Mouse (Mus musculus) intestine, embryonic 16.5 days (tissue): ENCODE measurements at regions not wholly inside any gene's neighbourhood (a gene's known extent, or its start where the extent isn't known, plus 50 kb on each side); places are given as distances from the start of the nearest gene placed in this dataset.

Source experiments
- ATAC-seq: fragments of 200-750 bp; cut with Nextera tagmentation; 2 replicates; pipeline ENCODE4 v1.8.0; 2017; ENCODE audit warnings: moderate TSS enrichment, moderate library complexity
- H3K27ac ChIP-seq: fragments of 300-500 bp; sonication (generic); 2 replicates; pipeline ENCODE4 v1.5.1; 2014; ENCODE audit warnings: mild to moderate bottlenecking, low read length
- H3K27me3 ChIP-seq: fragments of 300-500 bp; sonication (generic); replicated peaks from 2 replicates; pipeline ENCODE4 v1.6.1; 2014; ENCODE audit warnings: low read length, control low read depth, mixed read lengths; ENCODE audit not compliant: control insufficient read depth, insufficient read depth
- H3K36me3 ChIP-seq: fragments of 300-500 bp; sonication (generic); 2 replicates; pipeline ENCODE4 v1.6.1; 2014; ENCODE audit warnings: low read length, control low read depth; ENCODE audit not compliant: control insufficient read depth, insufficient read depth
- H3K4me1 ChIP-seq: fragments of 300-500 bp; sonication (generic); 2 replicates; pipeline ENCODE4 v1.6.1; 2014; ENCODE audit warnings: low read length, control low read depth, mixed read lengths; ENCODE audit not compliant: control insufficient read depth, insufficient read depth
- H3K4me2 ChIP-seq: fragments of 300-500 bp; sonication (generic); 2 replicates; pipeline ENCODE4 v1.6.1; 2014; ENCODE audit warnings: low read depth, low read length, control low read depth
- H3K4me3 ChIP-seq: fragments of 300-500 bp; sonication (generic); 2 replicates; pipeline ENCODE4 v1.5.1; 2014; ENCODE audit warnings: mild to moderate bottlenecking, low read length
- H3K9ac ChIP-seq: fragments of 300-500 bp; sonication (generic); 2 replicates; pipeline ENCODE4 v1.6.1; 2014; ENCODE audit warnings: low read depth, low read length
- H3K9me3 ChIP-seq: fragments of 300-500 bp; sonication (generic); 2 replicates; pipeline ENCODE4 v1.6.1; 2016; ENCODE audit warnings: low read length, control low read depth; ENCODE audit not compliant: control insufficient read depth
- WGBS: fragments of 180-500 bp; shearing (Covaris S2); extraction: QIAGEN DNeasy Blood & Tissue Kit; methylation state at CpG from one replicate; pipeline ENCODE4 v1.1.7; 2014; 5-methylcytosine and 5-hydroxymethylcytosine counted together

DNA sequence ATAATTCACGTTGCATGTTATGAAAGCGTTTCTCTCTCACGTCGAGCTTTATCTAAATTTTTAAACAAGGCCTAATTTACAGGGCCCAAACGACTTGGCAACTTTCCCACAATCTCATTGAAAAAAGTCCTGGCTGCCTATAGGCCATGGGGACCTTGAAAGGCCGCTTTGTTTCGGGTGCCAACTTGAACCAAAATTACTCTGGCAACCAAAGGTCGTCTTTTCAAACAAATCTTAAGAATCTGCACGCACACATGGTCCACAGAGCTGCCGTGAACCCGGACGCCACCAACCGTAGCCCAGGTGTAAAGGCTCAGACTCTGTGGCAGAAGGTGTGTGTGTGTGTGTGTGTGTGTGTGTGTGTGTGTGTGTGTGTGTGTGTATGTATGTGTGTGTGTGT is 210.5 kb upstream of the Kazn start:
- WGBS = 52% methylated on average over 13 of the region's 13 CpGs
- no peaks in the 10 kb centered on the region for H3K9me3 ChIP-seq
- ATAC-seq = no peak
- H3K4me1 ChIP-seq = no peaks in the 10 kb centered on the region
- H3K36me3 ChIP-seq = no peaks in the 10 kb centered on the region
- H3K27ac ChIP-seq = no peak overlapping the region
- H3K4me2 ChIP-seq = no peak overlapping the region
- H3K4me3 ChIP-seq = no peak overlapping the region
- H3K27me3 ChIP-seq = no peaks in the 10 kb centered on the region
- H3K9ac ChIP-seq = no peak overlapping the region

DNA sequence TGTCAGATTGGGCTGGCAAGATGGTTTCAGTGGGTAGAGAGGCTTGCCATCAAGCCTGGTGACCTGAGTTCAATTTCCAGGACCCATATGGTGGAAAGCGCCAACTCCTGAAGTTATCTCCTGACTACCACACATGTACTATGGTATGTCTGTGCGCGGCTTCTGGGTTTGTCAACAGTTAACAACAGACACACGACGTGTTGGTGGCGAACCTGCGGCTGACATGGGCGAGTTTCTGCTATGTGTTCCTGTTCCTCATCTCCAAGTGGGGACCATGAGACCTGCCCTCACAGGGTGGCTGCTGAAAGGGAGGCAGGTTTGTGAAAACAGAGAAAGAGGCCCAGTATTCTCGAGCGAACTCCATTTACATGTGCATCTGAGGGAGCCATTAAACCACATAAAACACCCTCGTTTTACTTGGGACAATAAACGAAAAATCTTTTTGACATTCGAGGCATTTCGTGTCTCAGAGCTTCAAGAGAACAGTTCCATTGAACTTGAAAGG is 210.0 kb upstream of the Kazn start:
- no peaks in the 10 kb centered on the region for H3K9me3 ChIP-seq
- H3K4me2 ChIP-seq = no peak overlapping the region
- 72% methylated on average over 14 of the region's 14 CpGs for WGBS
- no peaks in the 10 kb centered on the region for H3K36me3 ChIP-seq
- ATAC-seq = no peak
- H3K4me3 ChIP-seq = no peak overlapping the region
- H3K27me3 ChIP-seq = no peaks in the 10 kb centered on the region
- no peak overlapping the region for H3K9ac ChIP-seq
- H3K27ac ChIP-seq = no peak overlapping the region
- no peaks in the 10 kb centered on the region for H3K4me1 ChIP-seq

- H3K9ac ChIP-seq = no peak overlapping the region
- no peak overlapping the region for H3K4me2 ChIP-seq
- 48% methylated on average over 7 of the region's 7 CpGs for WGBS
- H3K27ac ChIP-seq = no peak overlapping the region
- 0 out of 2 replicates have a peak, but pooled peaks have one; percentile 28 for ATAC-seq
- H3K27me3 ChIP-seq = no peaks in the 10 kb centered on the region
- H3K9me3 ChIP-seq = no peaks in the 10 kb centered on the region
- no peaks in the 10 kb centered on the region for H3K36me3 ChIP-seq
- no peaks in the 10 kb centered on the region for H3K4me1 ChIP-seq
- H3K4me3 ChIP-seq = no peak overlapping the region
Measured at GRCm38 (mm10) chr4:142447529-142447928, 208.3 kb upstream of the Kazn start.

DNA sequence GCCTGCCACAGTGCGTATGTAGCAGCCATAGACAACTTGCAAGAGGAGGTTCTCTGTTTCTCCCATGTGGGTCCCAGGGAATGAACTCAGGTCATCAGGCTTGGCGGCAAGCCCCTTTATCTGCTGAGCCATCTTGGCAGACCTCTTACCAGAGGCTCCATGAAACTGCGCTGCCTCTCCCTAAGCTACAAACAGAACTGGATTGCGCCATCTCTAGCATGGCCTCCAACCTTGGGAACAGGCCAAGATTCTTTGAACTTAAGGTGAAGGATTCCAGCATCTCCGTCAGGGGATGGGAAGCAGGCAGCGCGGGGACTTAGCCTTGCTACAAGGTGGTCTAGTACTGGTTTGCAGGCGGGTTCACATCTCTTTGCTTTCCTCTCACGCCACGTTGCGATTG is 201.8 kb upstream of the Kazn start:
- H3K27ac ChIP-seq = no peak overlapping the region
- no peaks in the 10 kb centered on the region for H3K36me3 ChIP-seq
- H3K9ac ChIP-seq = no peak overlapping the region
- no peak overlapping the region for H3K4me2 ChIP-seq
- 78% methylated on average over 11 of the region's 11 CpGs for WGBS
- H3K4me3 ChIP-seq = no peak overlapping the region
- no peaks in the 10 kb centered on the region for H3K4me1 ChIP-seq
- no peak for ATAC-seq
- H3K27me3 ChIP-seq = no peaks in the 10 kb centered on the region
- no peaks in the 10 kb centered on the region for H3K9me3 ChIP-seq

DNA sequence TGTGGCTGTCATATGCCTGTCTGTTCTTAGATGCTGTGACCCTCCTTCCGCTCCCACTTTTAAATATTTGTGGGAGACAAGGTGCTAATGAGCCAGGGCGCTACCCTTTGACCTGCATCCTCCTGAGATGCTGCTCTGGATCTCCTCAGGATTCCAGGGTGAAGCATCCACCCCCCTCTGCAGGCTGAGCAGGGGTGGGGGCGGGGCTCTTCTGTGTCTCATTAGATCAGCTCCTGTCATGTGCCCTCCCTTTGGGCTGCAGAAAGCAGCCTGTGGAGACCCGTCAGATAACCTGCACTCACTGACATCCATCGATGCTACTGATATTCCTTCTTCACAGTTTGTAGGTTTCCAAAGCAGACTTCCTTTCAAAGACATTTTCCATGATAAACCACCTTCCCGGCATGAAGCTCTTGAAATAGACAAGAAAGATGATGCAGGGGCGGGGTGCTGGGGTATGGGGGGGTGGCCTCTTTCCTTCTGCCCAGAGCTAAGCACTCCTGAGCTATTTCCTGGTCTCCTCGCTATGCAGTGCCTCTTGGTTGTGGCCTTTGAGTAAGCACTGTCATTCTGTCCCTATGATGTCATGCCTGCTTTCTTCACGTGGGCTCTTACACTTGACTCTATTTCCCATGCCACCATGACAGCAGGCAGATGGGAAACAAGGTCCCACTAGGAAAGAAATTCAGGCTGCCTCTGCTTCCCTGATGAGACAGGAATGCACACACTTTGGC is 200.4 kb upstream of the Kazn start:
- Histone ChIP-seq H3K27me3 (no peaks in the 10 kb centered on the region), H3K27ac (no peak overlapping the region), H3K4me2 (no peak overlapping the region), H3K36me3 (no peaks in the 10 kb centered on the region), H3K4me1 (no peaks in the 10 kb centered on the region), H3K9me3 (no peaks in the 10 kb centered on the region), H3K9ac (no peak overlapping the region), H3K4me3 (no peak overlapping the region)
- no peak for ATAC-seq
- WGBS = 48% methylated on average over 9 of the region's 9 CpGs

DNA sequence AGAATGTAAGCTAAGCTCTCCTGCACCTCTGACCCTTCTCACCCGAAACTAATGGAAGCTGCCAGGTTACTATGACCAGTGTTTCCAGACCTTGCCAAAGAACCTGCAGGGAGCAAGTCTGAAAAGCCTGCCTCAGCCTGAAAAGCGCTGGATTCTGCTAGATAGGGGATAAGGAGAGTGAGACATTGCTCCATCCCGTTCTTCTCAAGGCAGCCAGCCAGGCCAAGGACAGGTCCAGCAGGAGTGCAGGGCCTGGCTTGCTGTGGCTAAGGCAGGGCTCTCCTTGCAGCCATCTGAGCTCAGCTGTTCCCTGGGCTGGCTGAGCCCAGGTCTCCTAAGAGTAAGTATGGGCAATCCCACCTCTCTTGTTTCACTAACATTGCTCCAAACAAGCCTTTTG is 185.4 kb upstream of the Kazn start:
- no peaks in the 10 kb centered on the region for H3K4me1 ChIP-seq
- no peak overlapping the region for H3K4me2 ChIP-seq
- no peaks in the 10 kb centered on the region for H3K27me3 ChIP-seq
- no peaks in the 10 kb centered on the region for H3K9me3 ChIP-seq
- no peak for ATAC-seq
- no peak overlapping the region for H3K27ac ChIP-seq
- no peak overlapping the region for H3K9ac ChIP-seq
- WGBS = 76% methylated on average over 3 of the region's 3 CpGs
- H3K4me3 ChIP-seq = no peak overlapping the region
- no peaks in the 10 kb centered on the region for H3K36me3 ChIP-seq

DNA sequence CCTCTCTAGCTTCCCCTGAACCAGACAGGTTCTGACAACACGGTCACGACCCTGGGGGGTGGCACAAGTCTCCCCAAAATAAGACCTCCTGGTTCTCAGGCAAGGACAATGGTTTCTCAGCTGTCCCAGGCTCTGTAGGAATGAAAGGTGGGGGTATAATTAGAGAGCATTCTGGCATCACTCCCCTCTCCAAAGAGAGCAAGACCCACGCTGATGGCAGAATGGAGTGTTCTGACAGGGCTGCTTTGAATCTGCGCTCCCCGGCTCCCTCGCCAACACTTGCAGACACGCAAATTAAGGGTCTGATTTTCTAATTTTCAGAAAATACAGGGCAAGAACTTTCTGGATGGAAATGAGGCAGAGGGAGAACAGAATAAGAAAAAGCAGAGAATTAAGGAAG is 181.2 kb upstream of the Kazn start:
- H3K9me3 ChIP-seq = no peaks in the 10 kb centered on the region
- no peak overlapping the region for H3K9ac ChIP-seq
- WGBS = 84% methylated on average over 7 of the region's 7 CpGs
- no peak overlapping the region for H3K27ac ChIP-seq
- no peaks in the 10 kb centered on the region for H3K27me3 ChIP-seq
- H3K4me2 ChIP-seq = no peak overlapping the region
- no peak for ATAC-seq
- no peaks in the 10 kb centered on the region for H3K36me3 ChIP-seq
- H3K4me3 ChIP-seq = no peak overlapping the region
- no peaks in the 10 kb centered on the region for H3K4me1 ChIP-seq

DNA sequence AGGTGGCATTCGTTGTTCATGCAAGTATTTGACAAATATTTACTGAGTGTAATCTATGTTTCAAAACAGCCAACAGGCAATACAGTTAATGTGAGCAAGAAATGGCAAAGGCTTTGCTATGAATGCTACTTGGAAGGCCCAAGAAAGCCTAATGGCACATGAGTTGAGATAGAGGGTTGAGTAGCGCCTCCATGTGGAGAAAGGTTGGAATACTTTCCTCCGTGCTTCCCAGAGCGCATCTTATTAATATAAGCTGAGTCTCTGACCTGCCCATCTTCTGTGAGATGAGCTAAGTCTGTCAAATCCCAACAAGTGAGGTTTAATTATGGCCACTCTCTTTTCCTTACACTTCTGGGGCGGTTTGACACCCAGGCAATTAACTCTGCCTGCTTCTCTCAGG is 175.7 kb upstream of the Kazn start:
- 73% methylated on average over 5 of the region's 5 CpGs for WGBS
- Histone ChIP-seq H3K27ac (no peak overlapping the region), H3K4me2 (no peak overlapping the region), H3K4me1 (peaks cover 3% of the 10 kb centered on the region; the same call in 1 of the 2 replicates), H3K4me3 (no peak overlapping the region), H3K9me3 (no peaks in the 10 kb centered on the region), H3K27me3 (no peaks in the 10 kb centered on the region), H3K9ac (no peak overlapping the region), H3K36me3 (no peaks in the 10 kb centered on the region)
- no peak for ATAC-seq

- peaks cover 3% of the 10 kb centered on the region; the same call in 1 of the 2 replicates for H3K4me1 ChIP-seq
- no peak for ATAC-seq
- H3K27me3 ChIP-seq = no peaks in the 10 kb centered on the region
- WGBS = 92% methylated on average over 5 of the region's 5 CpGs
- H3K4me2 ChIP-seq = no peak overlapping the region
- H3K9ac ChIP-seq = no peak overlapping the region
- no peaks in the 10 kb centered on the region for H3K9me3 ChIP-seq
- no peaks in the 10 kb centered on the region for H3K36me3 ChIP-seq
- no peak overlapping the region for H3K4me3 ChIP-seq
- H3K27ac ChIP-seq = no peak overlapping the region
Measured at GRCm38 (mm10) chr4:142411792-142412191, 172.6 kb upstream of the Kazn start.
